Mouse (Mus musculus) heart, embryonic 11.5 days (tissue): Measurements from ENCODE around the gene Pter. TPM values are rescaled to one million over a fixed set of nuclear protein-coding genes. Genes with fewer than 3 reads are reported as not detected.

Source experiments
- ATAC-seq: fragments of 200-750 bp; cut with Nextera tagmentation; replicated peaks from 2 replicates; pipeline ENCODE4 v1.8.0; 2017; ENCODE audit warnings: moderate library complexity; ENCODE audit not compliant: insufficient number of reproducible peaks, low FRiP score, low TSS enrichment
- H3K27ac ChIP-seq: fragments of 300-500 bp; sonication (generic); 2 replicates; pipeline ENCODE4 v1.5.1; 2014; ENCODE audit warnings: mild to moderate bottlenecking, low read depth, low read length
- H3K27me3 ChIP-seq: fragments of 300-500 bp; sonication (generic); 2 replicates; pipeline ENCODE4 v1.6.1; 2014; ENCODE audit warnings: mild to moderate bottlenecking, low read length, mixed read lengths; ENCODE audit not compliant: control insufficient read depth, insufficient read depth
- H3K36me3 ChIP-seq: fragments of 300-500 bp; sonication (generic); 2 replicates; pipeline ENCODE4 v1.6.1; 2014; ENCODE audit warnings: mild to moderate bottlenecking, low read length, moderate library complexity, mixed read lengths; ENCODE audit not compliant: control insufficient read depth, insufficient read depth
- H3K4me1 ChIP-seq: fragments of 300-500 bp; sonication (generic); 2 replicates; pipeline ENCODE4 v1.6.1; 2014; ENCODE audit warnings: low read length; ENCODE audit not compliant: control insufficient read depth, insufficient read depth
- H3K4me2 ChIP-seq: fragments of 300-500 bp; sonication (generic); 2 replicates; pipeline ENCODE4 v1.6.1; 2014; ENCODE audit warnings: mild to moderate bottlenecking, moderate library complexity
- H3K4me3 ChIP-seq: fragments of 300-500 bp; sonication (generic); 2 replicates; pipeline ENCODE4 v1.5.1; 2014; ENCODE audit warnings: low read depth, low read length
- H3K9ac ChIP-seq: fragments of 300-500 bp; sonication (generic); 2 replicates; pipeline ENCODE4 v1.6.1; 2014; ENCODE audit warnings: mild to moderate bottlenecking, low read depth, low read length, moderate library complexity
- H3K9me3 ChIP-seq: fragments of 300-500 bp; sonication (generic); replicated peaks from 2 replicates; pipeline ENCODE4 v1.6.1; 2016; ENCODE audit warnings: low read length; ENCODE audit not compliant: control insufficient read depth
- WGBS: fragments of 180-500 bp; shearing (Covaris S2); extraction: QIAGEN DNeasy Blood & Tissue Kit; methylation state at CpG from one replicate; pipeline ENCODE4 v1.1.7; 2014; ENCODE audit not compliant: insufficient replicate concordance; 5-methylcytosine and 5-hydroxymethylcytosine counted together
- polyA plus RNA-seq: library from polyadenylated mRNA; unstranded; fragments of >200 nt; fragmentation: Nextera tagmentation; extraction: Ambion mirVana; gene quantifications from 2 replicates; pipeline ENCODE4 v1.2.1, GENCODE M21; 2014

The Pter gene
- polyA plus RNA-seq, 1 experiment from 2014 or later = 36.4 TPM

GRCm38 (mm10) chr2:12977367-12977766 is 53.5 kb downstream of the Pter start:
- no peak overlapping the region for H3K4me3 ChIP-seq
- no peak overlapping the region for H3K4me2 ChIP-seq
- no peak overlapping the region for H3K27ac ChIP-seq
- H3K36me3 ChIP-seq = no peaks in the 10 kb centered on the region
- H3K27me3 ChIP-seq = no peaks in the 10 kb centered on the region
- no peaks in the 10 kb centered on the region; the same call in 1 of the 2 replicates for H3K4me1 ChIP-seq
- 84% methylated on average over 7 of the region's 7 CpGs for WGBS
- ATAC-seq = no peak
- H3K9me3 ChIP-seq = no peaks in the 10 kb centered on the region
- no peak overlapping the region for H3K9ac ChIP-seq

- H3K27ac ChIP-seq = no peak overlapping the region
- no peak overlapping the region for H3K9ac ChIP-seq
- no peaks in the 10 kb centered on the region for H3K27me3 ChIP-seq
- H3K36me3 ChIP-seq = no peaks in the 10 kb centered on the region
- WGBS = 81% methylated on average over 4 of the region's 4 CpGs
- H3K4me1 ChIP-seq = no peaks in the 10 kb centered on the region; the same call in 1 of the 2 replicates
- no peak overlapping the region for H3K4me3 ChIP-seq
- no peak overlapping the region for H3K4me2 ChIP-seq
- no peaks in the 10 kb centered on the region for H3K9me3 ChIP-seq
- no peak for ATAC-seq
These were observed 54.9 kb downstream of the Pter start for GRCm38 (mm10) chr2:12978771-12979170.

GRCm38 (mm10) chr2:12984901-12985732 is 61.3 kb downstream of the Pter start:
- Histone ChIP-seq H3K36me3 (no peaks in the 10 kb centered on the region; the same call in 1 of the 2 replicates), H3K27me3 (no peaks in the 10 kb centered on the region), H3K27ac (no peak overlapping the region), H3K9me3 (no peaks in the 10 kb centered on the region), H3K9ac (no peak overlapping the region), H3K4me2 (no peak overlapping the region), H3K4me3 (no peak overlapping the region), H3K4me1 (no peaks in the 10 kb centered on the region)
- WGBS = 82% methylated on average over 4 of the region's 4 CpGs
- ATAC-seq = no peak

- H3K4me1 ChIP-seq = peaks cover 3% of the 10 kb centered on the region; the same call in 1 of the 2 replicates
- WGBS = 39% methylated on average over 2 of the region's 2 CpGs
- no peak overlapping the region for H3K4me2 ChIP-seq
- no peak overlapping the region for H3K4me3 ChIP-seq
- H3K27me3 ChIP-seq = no peaks in the 10 kb centered on the region
- H3K36me3 ChIP-seq = no peaks in the 10 kb centered on the region
- no peaks in the 10 kb centered on the region for H3K9me3 ChIP-seq
- H3K9ac ChIP-seq = no peak overlapping the region
- H3K27ac ChIP-seq = no peak overlapping the region
- no peak for ATAC-seq
These were observed 76.2 kb downstream of the Pter start for GRCm38 (mm10) chr2:13000026-13000425.

GRCm38 (mm10) chr2:13008433-13008832 is 84.6 kb downstream of the Pter start:
- Histone ChIP-seq H3K9me3 (no peaks in the 10 kb centered on the region), H3K27me3 (peaks cover 39% of the 10 kb centered on the region), H3K4me3 (no peak overlapping the region), H3K4me1 (peaks cover 13% of the 10 kb centered on the region), H3K4me2 (no peak overlapping the region), H3K27ac (no peak overlapping the region), H3K36me3 (no peaks in the 10 kb centered on the region), H3K9ac (no peak overlapping the region)
- 59% methylated on average over 1 of the region's 1 CpGs for WGBS
- ATAC-seq = no peak

- Histone ChIP-seq H3K4me2 (peak overlapping the region; percentile 99), H3K27ac (no peak overlapping the region), H3K36me3 (no peaks in the 10 kb centered on the region), H3K9me3 (no peaks in the 10 kb centered on the region), H3K4me3 (peak overlapping the region; percentile 56), H3K4me1 (peaks cover 13% of the 10 kb centered on the region), H3K9ac (peak overlapping the region; percentile 47; the same call in 1 of the 2 replicates), H3K27me3 (peaks cover 39% of the 10 kb centered on the region)
- ATAC-seq = peak; percentile 26; the same call in 1 of the 2 replicates
- WGBS = 7% methylated on average over 18 of the region's 18 CpGs
These were observed 85.6 kb downstream of the Pter start for GRCm38 (mm10) chr2:13009261-13009972.

GRCm38 (mm10) chr2:13010030-13010459 is 86.2 kb downstream of the Pter start:
- ATAC-seq = peak; percentile 31; the same call in 1 of the 2 replicates
- Histone ChIP-seq H3K27me3 (peaks cover 39% of the 10 kb centered on the region), H3K27ac (no peak overlapping the region), H3K4me1 (peaks cover 13% of the 10 kb centered on the region), H3K4me2 (peak overlapping the region; percentile 99), H3K9me3 (no peaks in the 10 kb centered on the region), H3K9ac (peak overlapping the region; percentile 59), H3K4me3 (peak overlapping the region; percentile 56), H3K36me3 (no peaks in the 10 kb centered on the region)
- under 1% methylated on average over 31 of the region's 31 CpGs for WGBS

GRCm38 (mm10) chr2:13010460-13011341 is 86.9 kb downstream of the Pter start:
- H3K4me1 ChIP-seq = peaks cover 13% of the 10 kb centered on the region
- H3K27ac ChIP-seq = no peak overlapping the region
- under 1% methylated on average over 66 of the region's 75 CpGs for whole genome bisulfite sequencing
- peak overlapping the region; percentile 56 for H3K4me3 ChIP-seq
- H3K9me3 ChIP-seq = no peaks in the 10 kb centered on the region
- peak overlapping the region; percentile 59 for H3K9ac ChIP-seq
- peak; percentile 65; the same call in 1 of the 2 replicates for ATAC-seq
- H3K27me3 ChIP-seq = peaks cover 39% of the 10 kb centered on the region
- peak overlapping the region; percentile 99 for H3K4me2 ChIP-seq
- H3K36me3 ChIP-seq = no peaks in the 10 kb centered on the region
